Mouse (Mus musculus) c-Kit-positive CD71-positive TER-119-positive erythroid progenitor cells, embryonic 14.5 days (primary cell): ENCODE measurements around the gene Atp6v0e2.
A peak's percentile ranks its signal among the peaks of the same experiment; 100 is the strongest.

Experiments
- DNase-seq: peaks from one replicate; pipeline ENCODE4 v3.0.0-alpha.2; 2013; ENCODE audit warnings: low spot score

Gene Atp6v0e2

DNA sequence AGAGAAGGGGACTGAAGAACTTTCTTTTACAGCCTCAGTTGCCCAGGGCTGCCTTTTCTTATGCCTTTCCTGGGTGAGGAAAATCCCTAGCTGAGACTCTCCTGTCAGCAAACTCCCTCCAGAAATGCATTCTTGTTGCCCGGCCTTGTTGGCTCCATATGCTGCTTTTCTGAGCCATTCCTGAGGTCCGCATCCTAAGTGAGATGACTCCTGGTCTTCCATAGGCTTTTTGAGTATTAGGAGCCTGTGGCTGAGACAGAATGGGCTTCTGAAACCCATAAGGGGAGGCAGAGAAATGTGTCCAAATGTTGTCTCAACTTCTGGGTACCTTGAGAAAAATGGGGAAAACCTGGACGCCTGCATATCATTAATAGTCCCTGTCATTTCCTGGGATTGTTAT, 36.6 kb downstream of the Atp6v0e2 start:
- DNase-seq, result no peak

GRCm38 (mm10) chr6:48578736-48579135, 41.3 kb downstream of the Atp6v0e2 start:
- DNase-seq, result no peak

GRCm38 (mm10) chr6:48579215-48579648, 41.8 kb downstream of the Atp6v0e2 start:
- DNase-seq, result no peak

GRCm38 (mm10) chr6:48581257-48581656, 43.8 kb downstream of the Atp6v0e2 start:
- no peak for DNase-seq

- peak; percentile 28 for DNase-seq
Measured at GRCm38 (mm10) chr6:48582037-48582436, 44.6 kb downstream of the Atp6v0e2 start.

DNA sequence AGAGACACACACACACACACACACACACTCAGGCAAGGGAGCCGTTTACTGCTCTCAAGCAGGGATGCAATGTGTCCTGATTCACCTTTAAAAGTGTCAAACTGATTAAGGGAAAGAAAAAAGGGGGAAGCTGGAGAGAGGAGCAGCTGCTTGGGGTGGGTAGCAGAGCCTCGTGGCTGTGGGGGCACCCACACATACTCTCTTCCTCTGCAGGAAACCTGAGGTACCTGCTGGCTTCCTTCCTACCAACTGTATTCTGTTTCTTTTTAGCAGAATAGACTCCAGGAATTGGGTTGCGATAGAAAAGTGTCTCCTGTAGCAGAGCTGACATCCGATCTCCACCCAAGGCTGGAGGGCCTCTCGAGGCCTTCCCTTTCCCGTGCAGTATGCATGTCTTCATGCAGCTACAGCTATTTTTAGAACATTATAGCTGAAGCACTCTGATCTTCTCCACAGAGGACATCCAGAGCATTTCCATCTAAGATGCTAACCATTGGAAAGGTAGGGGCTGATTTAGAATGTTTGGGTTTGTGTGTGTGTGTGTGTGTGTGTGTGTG, 51.9 kb downstream of the Atp6v0e2 start, which contains the start of gene Gm45021:
TSS of gene Gm45021 (plus strand) at position 417 of the 557 bp plus-strand sequence.
- no peak for DNase-seq
